Mouse (Mus musculus): Measurements from ENCODE around the gene Fabp3. TPM values are rescaled to one million over a fixed set of nuclear protein-coding genes. Genes with fewer than 3 reads are reported as not detected.
A peak's percentile ranks its signal among the peaks of the same experiment; 100 is the strongest.

Gene Fabp3
- total RNA-seq, 2 experiments from 2014 or later, result 218 to 234 TPM

DNA sequence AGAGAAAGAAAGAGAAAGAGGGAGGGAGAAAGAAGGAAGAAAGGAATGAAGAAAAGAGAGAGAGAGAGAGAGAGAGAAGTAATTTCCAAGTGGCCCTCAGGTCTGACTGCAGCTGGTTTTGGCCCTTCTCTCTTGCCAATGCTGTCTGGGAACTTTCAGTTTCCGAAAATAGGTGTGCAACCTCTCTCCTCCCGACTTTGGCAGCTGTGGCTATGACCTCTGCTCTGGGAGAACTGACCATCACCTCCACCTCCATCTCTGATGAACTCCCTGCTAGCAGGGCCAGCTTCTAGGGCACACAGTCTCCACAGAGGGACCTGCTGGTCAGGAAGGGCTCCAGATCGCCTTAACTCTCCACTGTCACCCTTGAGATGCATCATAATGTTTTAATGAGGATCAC lies 21.9 kb upstream of the Fabp3 start:
- DNase-seq (ENCODE audit: extremely low spot score in 1 of 2, low spot score in 2 of 2), result no peak
- intact Hi-C loops (cut with DNase I), result no loop called here

DNA sequence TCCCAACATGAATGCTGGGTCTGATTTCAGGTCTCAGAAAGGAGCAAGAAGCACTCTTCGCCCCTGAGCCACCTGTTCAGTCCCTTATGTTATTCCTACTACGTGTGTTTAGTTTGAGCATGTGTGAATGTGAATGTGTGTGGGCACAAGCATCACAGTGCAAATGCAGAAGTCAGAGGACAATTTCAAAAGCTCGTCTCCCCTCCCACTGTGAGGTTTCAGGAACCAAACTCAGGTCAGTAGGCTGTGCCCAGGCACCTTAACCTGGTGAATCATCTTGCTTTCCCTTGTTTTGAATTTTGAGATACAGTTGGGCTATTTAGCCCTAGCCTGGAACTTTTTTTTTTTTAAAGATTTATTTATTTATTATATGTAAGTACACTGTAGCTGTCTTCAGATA lies 18.6 kb upstream of the Fabp3 start:
- intact Hi-C loops (cut with DNase I), result no loop called here

DNA sequence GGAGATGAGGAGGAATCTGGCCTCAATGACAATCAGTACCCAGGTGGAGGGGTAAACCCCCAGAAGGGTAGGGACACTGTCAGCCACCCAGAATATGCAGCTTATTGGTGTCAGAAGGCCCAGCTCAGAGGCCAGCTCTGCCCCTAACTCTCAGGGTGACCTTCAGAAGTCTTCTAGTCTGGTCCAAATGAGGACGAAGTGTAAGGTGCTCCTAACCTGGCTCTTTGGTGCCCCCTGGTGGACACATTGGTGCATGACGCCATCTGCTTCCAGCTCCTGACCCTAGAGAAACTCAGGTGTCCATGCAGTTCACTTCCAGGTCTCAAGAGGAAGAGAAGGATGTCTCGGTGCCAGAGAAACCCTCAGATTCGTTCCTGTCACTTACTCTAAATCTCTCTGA lies 16.1 kb upstream of the Fabp3 start:
- DNase-seq (ENCODE audit: extremely low spot score in 1 of 2, low spot score in 2 of 2), result peak in 1 of 2 experiments; percentile 55
- intact Hi-C loops (cut with DNase I), result loop anchor here (1.0 kb wide), 1 partner anchor 93 kb away; no protein-coding TSS in a partner anchor

More for the DNA sequence above, 18.6 kb upstream of the Fabp3 start:
- no peak for DNase-seq (ENCODE audit: extremely low spot score in 1 of 2, low spot score in 2 of 2)

DNA sequence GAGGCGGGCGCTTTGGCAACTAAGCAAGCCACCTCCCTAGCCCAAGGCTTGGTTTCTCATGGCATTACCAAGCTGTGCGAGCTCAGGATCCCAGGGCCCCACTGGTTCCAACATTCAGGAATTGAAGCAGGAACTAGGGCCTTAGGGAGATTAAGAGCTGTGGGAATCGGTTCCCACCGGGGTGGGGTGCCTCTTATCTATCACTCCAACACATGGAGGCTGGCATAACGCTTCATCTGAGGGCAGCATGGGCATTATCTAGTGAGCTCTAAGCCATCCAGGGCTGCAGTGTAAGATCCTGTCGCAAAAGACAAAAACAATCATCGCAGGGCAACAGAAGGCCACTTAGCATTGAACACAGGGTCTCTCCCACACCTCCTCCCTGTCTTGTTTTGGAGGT lies 13.9 kb upstream of the Fabp3 start:
- intact Hi-C loops (cut with DNase I), result no loop called here
- DNase-seq (ENCODE audit: extremely low spot score in 1 of 2, low spot score in 2 of 2), result no peak

DNA sequence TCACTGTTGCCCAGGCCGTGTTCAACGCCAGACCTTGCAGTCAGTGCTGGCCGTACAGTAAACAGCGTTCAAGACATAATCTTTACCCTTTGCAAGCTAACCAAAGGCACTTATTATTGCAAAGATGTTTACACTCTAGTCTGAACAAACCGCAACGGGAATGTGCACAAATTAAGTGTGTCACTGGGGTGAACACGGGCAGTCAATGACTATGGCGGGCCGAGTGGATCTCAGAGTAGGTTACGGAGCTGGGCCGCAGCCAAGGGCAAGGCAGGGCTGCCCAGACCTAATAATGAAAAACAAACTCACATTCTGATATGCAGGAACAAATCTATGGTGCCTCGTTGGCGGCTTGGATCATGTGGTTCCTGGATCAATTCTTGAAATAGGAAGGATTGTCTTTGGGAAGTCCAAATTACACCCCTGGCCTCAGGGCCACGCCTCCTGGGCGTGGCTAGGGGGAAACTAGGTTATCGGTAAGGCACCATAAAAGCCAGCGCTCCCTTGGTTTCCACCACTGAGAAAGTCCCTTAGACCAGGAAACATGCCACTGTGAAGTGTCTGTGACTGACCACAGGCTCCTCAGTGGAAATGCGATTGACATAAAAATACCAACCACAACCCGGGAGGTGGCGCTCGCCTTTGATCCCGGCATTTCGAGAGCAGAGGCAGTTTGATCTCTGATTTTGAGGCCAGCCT lies 13.2 kb upstream of the Fabp3 start:
- intact Hi-C loops (cut with DNase I), result no loop called here
- no peak for DNase-seq (ENCODE audit: extremely low spot score in 1 of 2, low spot score in 2 of 2)

DNA sequence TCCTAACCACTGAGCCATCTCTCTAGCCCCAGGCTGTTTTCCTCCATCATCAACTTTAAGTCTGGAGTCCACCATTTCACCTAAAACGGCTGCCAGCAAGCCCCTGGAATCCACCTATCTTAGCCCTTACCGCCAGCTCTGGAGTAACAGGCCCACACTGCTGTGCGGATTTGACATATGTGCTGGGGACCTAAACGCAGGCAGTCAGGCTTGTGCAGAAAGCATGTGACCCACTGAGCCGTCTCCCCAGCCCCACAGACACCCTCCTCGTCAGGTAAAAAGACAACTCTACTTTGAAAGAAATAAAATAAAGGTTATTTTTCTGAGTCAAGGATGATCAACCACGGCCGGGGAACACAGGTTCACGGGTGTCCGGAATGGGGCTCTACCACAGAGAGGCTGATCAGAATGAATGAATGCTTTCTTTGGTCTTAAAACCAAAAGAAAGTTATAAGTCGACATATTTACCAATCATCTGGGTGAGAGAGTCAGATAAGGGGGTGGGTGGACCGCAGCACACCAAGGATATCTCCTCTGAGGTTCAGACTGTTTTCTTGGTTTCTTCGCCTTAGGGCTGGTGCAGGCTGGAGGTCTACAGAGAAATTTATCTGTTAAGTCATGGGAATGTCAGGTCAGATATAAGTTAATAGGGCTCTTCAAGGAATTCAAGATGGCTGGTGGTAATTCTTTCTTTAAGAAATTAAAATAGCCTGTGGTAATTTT lies 12.0 kb upstream of the Fabp3 start:
- DNase-seq (ENCODE audit: extremely low spot score in 1 of 2, low spot score in 2 of 2), result no peak
- intact Hi-C loops (cut with DNase I), result no loop called here

DNA sequence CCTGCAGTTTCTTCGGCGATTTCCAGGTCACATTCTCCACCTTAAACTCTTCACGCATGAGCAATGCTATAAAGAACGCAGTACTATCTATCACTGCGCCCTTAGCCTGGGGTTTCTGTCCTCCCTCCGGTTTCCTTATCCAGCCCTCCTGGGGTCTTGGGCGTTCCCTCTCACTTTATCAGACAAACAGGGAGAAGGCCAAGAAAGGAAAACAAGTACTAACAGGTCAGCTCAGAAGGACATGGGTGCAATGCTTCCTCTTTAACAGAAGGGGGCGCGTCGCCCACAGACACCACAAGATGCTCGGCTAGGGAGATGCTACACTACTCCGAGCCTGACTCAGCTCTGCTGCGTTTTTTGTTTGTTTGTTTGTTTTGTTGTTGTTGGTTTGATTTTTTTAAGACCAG lies 11.3 kb upstream of the Fabp3 start:
- DNase-seq (ENCODE audit: extremely low spot score in 1 of 2, low spot score in 2 of 2), result no peak
- intact Hi-C loops (cut with DNase I), result no loop called here

DNA sequence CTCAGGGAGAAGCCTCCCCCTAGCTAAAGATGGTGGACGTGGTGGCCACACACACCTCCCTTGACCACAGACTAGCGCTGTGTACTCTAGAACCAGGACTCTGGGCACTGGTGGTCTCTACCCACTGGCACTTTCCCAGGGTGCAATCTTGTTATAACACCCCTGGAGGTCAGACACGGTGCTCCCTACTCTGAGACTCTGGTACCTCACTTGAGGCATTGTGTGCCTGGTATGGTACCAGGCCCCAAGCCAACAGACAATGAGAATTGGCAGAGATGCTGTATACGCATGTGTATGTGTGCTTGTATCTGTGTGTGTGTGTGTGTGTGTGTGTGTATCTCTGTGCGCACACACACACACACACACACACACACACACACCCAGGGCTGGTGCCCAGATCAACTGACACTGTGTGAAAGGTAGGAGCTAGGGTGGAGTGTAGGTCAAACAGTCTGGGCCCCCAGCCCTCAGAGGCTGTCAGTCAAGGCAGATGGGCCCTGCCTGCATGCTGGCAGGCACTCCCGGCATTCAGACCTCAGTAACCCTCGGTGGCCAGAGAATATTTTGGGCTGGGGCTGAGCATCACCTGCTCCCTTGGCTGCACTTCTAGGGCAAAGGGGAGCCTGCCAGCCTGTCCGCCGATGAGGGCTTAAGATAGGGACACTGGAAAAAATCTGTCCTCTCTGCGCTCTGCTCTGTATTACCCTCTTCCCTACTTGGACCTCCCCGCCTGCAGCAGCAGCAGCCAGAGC lies 9.3 kb upstream of the Fabp3 start:
- intact Hi-C loops (cut with DNase I), result no loop called here
- DNase-seq (ENCODE audit: extremely low spot score in 1 of 2, low spot score in 2 of 2), result no peak

DNA sequence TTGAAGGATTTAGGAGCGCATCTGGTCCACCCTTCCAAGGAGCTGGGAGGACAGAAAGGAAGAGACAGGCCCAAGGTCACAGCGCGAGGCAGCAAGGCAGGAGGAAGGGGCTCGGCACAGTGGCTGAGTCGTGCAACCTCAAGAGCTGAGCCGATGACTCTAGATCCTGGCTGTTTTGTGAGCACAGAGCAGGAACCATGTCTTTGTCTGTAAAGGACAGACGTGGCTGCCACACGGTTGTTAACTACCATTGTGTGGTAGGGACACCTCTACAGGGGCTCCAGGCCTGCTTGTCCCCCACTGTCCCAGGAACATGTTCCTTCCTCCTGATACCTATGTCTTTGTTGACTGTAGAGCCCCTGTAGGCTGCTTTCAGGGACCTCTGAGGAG lies 8.8 kb upstream of the Fabp3 start:
- DNase-seq (ENCODE audit: extremely low spot score in 1 of 2, low spot score in 2 of 2), result no peak
- intact Hi-C loops (cut with DNase I), result no loop called here

DNA sequence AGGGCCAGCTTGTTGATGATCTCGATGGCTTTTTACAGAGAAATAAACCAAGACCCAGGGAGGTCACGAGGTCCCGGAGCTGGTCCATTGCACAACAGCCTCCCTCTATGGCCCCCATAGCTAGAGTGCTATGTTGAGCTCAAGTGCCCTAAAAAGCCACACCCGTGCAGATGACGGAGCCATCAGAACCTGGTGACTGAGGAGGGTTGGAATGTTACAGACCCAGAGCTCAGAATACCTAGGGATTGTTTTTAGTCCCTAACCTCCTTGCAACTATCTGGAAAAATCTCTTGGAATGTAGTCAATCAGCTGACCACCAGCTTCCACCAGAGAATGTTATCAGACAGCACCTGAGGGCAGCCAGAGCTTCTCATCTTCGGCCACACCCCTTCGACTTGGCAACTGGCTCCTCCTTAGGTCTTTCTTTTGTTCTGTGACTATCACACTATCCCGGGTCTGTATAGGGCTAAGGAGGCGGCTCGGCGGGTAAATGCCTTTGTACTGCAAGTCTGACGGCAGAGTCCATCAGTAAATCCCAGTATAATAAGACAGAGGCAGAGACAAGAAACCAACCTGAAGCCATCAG lies 6.0 kb upstream of the Fabp3 start:
- intact Hi-C loops (cut with DNase I), result no loop called here
- DNase-seq (ENCODE audit: extremely low spot score in 1 of 2, low spot score in 2 of 2), result no peak

DNA sequence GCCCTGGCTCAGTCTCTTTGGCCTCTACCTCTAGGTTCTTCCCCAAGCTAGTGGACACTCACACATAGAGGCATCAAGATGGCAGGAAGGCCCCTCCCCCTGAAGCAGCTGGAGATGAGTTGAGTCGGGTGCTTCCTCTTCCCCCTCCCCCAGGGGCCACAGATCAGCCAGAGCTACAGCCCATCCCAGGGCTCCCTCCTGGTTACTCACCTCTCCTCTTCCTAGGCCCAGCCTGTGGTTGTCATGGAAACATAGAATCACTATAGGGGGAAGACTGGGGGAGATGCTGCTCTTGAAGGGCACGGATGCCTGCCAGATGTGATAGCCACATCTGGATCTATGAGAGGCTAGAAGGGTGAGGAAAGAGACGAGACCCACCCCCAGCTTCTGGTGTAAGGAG lies 3.6 kb upstream of the Fabp3 start:
- no peak for DNase-seq (ENCODE audit: extremely low spot score in 1 of 2, low spot score in 2 of 2)
- intact Hi-C loops (cut with DNase I), result loop anchor here (5.0 kb wide), 1 partner anchor 107 kb away; no protein-coding TSS in a partner anchor

DNA sequence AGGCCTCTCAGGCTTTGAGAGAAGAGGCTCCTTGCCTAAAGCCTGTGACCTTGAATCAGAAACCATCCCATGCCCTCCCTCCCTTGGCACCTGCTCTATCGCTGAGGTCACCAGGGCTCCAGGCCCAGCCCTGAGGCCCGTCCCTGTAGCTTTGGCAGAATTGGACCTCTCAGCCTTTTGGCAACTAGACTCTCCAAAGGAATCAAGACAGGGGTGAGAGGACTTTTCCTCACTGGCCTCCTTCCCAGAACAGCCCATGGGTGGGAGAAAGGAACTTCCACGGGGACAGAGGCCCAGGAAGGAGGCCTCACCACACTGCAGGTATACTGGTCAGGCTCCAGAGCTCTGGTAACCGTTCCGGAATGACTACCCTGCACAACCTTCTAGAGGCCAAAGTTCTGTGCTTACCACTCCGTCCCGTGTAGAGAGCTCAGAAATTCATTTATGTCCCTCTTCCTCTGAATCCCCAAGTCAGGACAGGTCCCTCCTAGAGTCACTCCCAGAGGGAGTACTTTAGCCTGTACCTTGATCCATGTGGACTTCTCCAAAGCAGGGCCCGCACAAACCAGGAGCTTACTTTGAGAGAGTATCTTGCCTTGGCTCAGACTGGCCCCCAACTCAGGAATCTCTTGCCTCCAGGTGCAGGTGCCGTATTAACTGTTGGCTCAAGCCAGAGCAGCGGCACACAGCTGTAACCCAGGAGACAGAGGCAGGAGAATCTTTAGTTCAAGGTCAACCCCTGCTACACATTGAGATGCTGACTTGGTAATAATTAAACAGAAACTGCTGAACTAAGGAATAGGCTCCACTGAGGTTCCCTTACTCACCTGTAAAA lies 1.4 kb upstream of the Fabp3 start:
- no peak for DNase-seq (ENCODE audit: extremely low spot score in 1 of 2, low spot score in 2 of 2)
- intact Hi-C loops (cut with DNase I), result loop anchor here (5.0 kb wide), 1 partner anchor 110 kb away; no protein-coding TSS in a partner anchor

DNA sequence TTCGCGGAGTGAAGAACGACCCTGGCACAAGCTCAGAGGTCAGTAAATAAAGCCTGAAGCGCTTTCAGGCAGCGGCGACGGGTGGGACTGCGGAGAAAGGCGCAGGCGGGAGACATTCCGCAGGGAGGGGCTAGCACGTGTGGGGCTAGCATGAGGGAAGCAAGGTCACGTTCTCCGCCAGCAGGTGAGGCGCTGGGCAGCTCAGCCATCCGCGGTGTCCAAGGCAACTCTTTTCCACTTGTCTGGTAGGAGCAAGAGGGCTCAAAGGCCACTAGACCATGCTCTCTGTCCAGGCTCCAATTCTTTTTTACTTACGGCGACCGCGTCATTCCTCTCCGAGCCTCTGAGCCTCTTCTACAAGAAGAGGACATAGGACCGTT lies 554 bp upstream of the Fabp3 start:
- intact Hi-C loops (cut with DNase I), result loop anchor here (5.0 kb wide), 1 partner anchor 111 kb away; no protein-coding TSS in a partner anchor
- peak; percentile 34 to 78 for DNase-seq (ENCODE audit: extremely low spot score in 1 of 2, low spot score in 2 of 2)

DNA sequence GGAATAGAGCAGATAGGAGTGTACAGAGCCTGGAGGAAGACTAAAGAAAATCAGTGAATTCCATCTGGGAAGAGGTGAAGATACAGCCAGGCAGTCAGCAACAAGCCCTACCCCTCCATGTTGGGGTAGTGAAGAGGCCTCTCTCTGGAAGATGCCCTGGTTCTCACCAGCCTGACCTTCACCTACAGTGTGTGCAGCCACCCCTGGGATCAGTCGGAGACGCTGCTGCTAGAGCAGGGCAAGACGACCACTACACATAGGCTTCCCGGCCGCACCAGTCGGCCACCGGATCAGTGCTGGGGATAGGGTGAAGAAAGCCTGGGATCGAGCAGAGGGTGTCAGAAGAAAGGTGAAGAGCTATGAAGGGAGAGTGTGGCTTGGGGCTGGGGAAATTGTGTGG lies 859 bp downstream of the Fabp3 start:
- intact Hi-C loops (cut with DNase I), result loop anchor here (5.0 kb wide), 1 partner anchor 112 kb away; no protein-coding TSS in a partner anchor

DNA sequence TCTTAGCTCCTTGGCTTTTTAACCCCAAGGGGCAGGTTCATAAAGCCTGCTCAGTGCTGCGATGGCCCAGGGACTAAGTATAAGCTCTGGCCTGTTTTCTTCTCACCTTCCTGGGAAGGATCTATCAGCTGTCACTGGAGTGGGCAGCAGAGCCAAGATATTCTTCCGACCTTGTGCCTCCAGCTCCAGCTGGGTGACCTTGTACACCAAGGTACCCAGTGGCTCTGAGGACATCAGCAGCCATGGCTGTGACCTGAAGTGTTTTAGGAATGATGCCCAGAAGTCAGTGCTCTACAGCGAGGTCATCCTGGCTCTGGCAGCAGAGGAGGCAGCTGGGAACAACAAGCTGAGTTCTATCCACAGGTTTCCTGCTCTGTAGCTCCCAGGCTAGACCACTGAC lies 4.1 kb downstream of the Fabp3 start:
- DNase-seq (ENCODE audit: extremely low spot score in 1 of 2, low spot score in 2 of 2), result no peak
- intact Hi-C loops (cut with DNase I), result no loop called here

More for the DNA sequence above, 859 bp downstream of the Fabp3 start:
- no peak for DNase-seq (ENCODE audit: extremely low spot score in 1 of 2, low spot score in 2 of 2)

DNA sequence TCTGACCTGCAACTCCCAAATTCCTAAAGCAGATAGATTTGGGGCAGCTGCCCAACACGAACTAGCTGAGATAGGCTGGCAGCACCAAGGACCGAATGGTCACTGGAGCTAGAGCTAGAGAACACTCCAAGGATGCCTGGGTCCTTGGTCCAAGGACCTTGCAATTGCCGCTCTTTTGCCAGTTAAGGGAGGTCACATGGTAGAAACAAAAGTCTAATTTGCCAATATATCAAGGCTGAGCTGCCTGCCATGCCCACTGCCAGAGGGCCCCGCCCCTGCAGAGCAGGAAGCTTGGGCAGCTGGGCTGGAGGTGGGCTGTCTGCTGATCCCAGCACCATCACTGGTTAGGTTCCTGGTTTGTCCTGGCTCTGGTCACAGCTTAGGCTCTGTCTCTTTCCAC lies 5.2 kb downstream of the Fabp3 start:
- no peak for DNase-seq (ENCODE audit: extremely low spot score in 1 of 2, low spot score in 2 of 2)
- intact Hi-C loops (cut with DNase I), result no loop called here

DNA sequence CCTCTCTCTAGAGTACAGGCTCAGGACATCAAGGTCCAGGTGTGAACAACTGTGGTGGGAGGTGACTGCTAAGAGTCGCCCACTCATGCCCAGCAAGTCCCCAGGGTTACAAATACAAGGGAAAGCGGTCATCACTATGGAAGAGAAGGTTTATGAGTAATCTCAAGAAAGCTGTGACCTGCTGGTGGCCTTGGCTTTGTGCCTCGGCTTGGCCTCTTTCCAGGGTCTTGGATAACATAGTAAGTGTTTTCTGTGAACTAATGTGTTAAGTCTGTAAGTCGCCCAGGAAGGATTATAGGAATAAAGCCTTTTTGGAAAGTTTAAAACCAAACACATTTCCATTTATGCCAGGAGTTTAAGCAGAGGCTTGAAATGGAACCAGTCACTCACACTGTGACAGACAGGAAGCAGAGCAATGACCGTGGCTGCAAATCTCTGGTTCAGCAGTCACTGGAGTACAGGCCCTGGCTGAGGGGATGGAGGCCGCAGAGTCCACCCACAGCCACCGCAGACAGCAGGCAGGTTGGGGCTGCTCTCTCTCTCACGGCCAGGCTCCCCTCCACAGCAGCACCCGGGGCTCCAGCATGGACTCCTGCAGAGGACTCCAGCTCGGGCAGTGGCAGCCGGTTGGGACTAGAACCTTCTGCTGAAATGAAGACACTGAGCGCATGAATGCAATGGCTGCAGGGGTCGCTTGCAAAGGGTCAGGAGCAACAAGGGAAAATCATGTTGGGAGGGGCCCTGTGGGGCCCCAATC lies 7.6 kb downstream of the Fabp3 start:
- no peak for DNase-seq (ENCODE audit: extremely low spot score in 1 of 2, low spot score in 2 of 2)
- intact Hi-C loops (cut with DNase I), result no loop called here

DNA sequence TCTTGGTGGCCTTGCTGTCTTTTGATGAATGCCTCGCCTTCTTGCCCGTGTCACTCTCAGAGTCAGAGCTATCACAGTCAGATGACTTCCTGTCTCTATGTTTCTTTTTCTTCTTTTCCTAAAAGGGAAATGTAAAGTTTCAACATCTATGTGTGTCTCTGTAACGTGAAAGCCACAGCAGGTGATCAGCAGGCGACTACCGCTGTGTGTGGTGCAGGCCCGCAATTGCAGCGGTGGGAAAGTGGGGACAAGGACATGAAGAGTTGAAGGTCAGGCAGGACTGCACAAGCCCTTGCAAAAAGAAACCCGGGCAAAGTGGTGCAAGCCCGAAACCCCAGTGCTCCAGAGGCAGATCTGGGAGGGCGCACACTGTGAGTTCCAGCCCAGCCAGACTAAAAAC lies 8.3 kb downstream of the Fabp3 start:
- DNase-seq (ENCODE audit: extremely low spot score in 1 of 2, low spot score in 2 of 2), result no peak
- intact Hi-C loops (cut with DNase I), result no loop called here
